Mouse (Mus musculus) erythroid progenitor cell, adult 5-6 weeks (primary cell): ENCODE data around the gene Arhgap31. TPM values are rescaled to one million over a fixed set of nuclear protein-coding genes. Genes with fewer than 3 reads are reported as not detected.
A peak's percentile ranks its signal among the peaks of the same experiment; 100 is the strongest.

Source experiments
- ATAC-seq: replicated peaks from 2 replicates; pipeline ENCODE4 v1.8.0; 2016; ENCODE audit warnings: moderate number of reproducible peaks, mild to moderate bottlenecking, moderate TSS enrichment, inconsistent platforms; ENCODE audit not compliant: poor library complexity, low FRiP score, severe bottlenecking
- total RNA-seq, 2 experiments: library from RNA; stranded (forward) in 1 of 2; stranded (reverse) in 1 of 2; fragments of 150-400 nt in 1 of 2; fragments of 186-747, 209-891 nt in 1 of 2; gene quantifications; 2 replicates each; pipeline versions ENCODE4 v1.2.3 to v1.2.4; 2015 to 2017; ENCODE audit warnings: low replicate concordance in 2 of 2

Arhgap31 gene
- total RNA-seq, 2 experiments from 2014 or later, result 0.83 to 5.0 TPM

DNA sequence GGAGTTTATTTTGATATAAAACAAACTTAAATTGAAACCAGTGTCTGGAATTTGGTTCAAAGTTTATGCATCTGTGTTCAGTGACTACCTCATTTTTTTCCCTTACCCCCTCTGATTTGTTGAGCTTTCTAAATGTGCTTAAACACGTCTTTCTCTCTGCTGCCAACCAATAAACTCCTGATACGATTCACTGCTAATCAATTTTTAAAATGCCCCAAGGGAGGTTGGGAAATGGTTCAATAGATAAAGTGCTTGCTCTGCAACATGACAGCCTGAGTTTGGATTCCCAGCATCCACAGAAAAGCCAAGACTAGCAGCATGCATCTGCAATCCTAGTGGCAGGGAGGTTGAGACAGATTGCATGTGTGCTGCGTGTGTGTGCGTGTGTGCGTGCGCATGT, 99.4 kb downstream of the Arhgap31 start:
- no peak for ATAC-seq

DNA sequence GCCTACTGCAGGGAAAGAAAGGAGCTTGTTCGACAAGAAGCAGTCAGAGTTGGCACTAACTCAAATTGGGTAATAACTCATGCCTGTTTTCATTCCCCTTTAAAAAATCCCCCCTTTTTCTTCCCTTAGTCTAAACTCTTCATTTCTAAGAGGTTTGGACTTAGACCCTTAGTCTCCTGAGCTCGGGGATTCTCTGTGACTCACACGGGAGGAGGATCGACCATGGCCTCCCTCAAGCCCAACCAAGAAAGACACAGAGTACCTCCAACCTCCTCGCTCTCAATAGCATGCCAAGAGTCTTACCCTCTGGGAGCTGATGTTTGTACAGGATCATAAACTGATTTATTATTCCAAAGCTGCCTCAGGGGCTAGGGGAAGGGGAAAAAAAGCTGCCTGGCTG, 100.4 kb downstream of the Arhgap31 start:
- no peak for ATAC-seq

DNA sequence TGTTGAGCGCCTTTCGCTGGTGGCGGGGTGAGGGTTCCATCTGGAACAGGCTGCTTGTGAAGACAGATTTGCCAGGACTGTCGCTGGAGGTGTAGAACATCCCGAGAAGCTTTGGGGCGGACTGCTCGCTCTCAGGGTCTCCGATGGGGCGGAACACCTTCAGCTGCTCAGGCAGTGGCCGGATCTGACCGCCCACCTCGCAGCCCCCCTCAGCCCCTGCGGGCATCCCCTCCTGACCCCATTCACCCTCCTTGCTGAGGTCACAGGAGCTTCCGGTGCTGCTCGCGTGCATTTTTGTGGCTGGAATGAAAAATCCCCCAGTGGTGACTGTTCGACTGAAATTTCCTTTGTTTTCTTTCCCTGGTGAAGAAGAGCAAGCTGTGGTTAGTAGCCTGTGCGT, 104.0 kb downstream of the Arhgap31 start:
- ATAC-seq, result 0 out of 2 replicates have a peak, but pooled peaks have one; percentile 30

DNA sequence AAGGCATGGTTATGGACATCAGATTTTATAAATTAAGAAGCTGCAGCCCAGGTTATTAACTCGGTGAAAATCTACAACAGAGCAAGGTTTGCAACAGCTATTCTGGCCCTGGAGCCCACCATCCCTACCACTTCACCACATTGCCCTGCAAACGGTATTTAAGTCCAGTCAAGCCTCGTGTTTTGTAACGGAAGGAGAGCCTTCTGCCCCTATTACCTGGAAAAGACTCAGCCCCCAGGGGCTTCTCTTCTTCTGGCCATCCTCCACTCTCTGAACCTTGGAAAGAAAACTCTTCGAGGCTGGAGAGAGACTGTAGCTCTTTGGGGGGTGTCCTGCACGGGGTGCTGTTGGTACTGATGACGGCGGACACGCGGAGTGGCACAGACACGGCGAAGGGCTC, 104.4 kb downstream of the Arhgap31 start:
- ATAC-seq, result no peak

DNA sequence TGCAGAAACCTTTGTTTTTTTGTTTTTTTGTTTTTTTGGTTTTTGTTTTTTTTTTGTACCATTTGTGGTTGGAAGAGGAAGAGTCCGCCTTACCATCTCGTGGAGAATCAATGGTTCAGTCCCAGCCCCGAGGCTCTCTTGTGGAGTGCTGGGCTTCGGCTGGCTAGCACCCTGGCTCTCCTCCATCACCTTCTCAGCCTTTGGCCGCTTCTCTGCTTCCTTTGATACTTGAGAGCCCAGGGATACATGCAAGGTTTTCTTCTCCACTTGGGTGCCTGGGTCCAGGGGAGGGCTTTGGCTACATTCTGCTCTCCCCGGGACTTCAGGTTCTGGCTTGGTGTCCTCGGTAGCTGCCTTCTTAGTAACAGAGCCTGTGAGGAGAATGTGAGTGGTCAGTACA, 106.6 kb downstream of the Arhgap31 start:
- no peak for ATAC-seq

DNA sequence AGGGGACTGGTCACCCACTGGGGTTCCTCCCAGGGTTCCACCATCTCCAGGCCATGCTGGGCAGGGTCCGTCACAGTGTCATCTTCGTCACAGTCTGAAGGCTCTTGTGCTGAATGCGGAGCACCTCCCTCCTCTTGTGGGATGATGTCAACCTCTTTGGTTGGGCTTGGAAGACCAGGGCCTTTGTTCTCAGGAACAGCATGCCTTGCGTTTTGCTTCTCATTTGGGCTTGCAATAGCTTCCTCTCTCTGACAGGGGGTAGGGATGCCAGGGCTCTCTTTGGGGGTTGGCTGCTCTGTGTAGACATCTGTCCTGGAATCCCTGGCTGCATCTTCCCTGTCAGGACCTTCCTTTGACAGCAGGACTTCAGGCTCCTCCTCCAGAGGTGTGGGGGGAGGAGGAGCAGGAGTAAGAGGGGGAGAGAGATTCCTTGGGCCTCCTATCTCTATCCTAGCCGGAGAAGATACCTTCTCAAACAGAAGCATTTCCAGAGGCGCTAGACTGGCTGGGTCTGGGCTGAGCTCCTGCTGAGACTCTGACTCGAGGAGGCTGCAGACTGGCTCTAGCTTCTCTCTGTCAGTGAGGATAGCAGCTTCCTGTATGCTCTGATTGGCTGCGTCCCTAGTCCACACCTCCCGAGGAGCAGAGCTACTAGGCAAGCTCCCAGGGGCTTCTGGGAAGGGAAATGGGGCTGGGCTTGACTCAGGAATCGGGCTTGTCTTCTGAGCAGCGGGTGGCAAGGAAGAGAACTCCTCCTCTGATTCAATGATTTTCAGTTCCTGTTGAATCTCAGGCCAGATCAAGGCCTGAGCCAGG, 109.9 kb downstream of the Arhgap31 start:
- ATAC-seq, result no peak

DNA sequence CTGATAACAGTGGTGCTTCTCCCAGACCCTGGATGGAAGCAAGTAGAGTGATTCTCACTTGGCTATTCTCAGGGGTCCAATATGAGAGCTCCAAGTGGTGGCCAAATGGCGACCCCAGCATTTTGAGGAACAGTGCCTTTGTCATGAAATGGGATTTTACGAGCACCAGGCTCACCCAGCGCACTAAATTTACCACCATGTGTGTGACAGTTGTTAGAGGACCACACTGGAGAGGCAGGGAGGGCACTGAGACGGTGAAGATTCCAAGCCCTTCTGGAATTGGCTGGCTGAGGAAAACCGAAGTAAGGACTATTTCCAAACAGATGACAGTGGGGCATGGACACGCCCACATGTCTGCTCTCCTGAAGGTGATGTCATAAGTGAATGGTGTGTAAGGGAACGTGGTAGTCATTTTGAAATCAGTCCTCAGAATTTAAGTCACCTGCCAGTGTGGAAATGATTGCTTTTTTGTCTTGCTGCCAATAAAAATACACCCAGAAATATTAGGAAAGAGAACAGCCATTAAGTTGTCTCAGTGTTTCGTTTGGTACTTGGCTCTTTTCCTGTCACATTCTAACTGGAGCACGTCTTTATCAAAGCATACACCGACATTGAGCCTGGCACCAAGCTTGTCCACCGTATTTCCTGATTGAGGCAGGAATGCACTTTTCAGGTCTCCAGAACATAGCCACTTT, 113.9 kb downstream of the Arhgap31 start:
- ATAC-seq, result no peak

DNA sequence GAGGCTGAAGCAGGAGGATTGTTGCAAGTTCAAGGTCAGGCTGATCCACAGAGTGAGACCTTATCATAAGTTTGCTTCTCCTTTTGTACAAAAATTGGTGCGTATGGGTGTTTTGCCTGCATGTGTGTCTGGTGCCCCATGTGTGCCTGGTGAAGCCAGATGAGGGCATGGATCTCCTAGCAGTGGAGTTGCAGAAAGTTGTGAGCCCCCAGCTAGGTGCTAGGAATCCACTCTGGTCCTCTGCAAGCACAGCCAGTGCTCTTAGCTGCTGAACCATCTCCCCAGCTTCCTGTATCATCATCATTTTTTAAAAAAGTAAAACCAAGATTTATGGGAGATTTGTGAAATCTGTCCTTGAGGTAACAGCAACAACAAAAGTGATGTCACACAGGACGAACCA, 116.4 kb downstream of the Arhgap31 start:
- no peak for ATAC-seq

DNA sequence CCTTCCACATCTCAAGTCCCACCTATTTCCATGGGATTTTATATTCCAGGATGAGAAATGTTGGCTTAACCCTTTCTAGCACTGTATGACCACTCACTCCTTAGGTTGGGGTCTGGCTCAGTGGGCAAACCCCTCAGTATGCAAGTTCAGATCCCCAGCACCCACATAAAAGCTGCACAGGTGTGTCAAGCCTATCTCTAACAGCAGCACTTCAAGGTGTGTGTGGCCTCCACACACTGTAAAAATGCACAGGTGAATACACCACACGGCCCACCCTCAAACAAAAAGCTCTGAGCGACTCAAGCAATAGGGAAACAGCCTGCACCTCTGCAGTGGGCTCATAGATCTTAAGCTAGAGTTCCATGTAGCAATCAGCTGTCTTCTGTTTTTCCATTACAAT, 117.0 kb downstream of the Arhgap31 start:
- ATAC-seq, result no peak

DNA sequence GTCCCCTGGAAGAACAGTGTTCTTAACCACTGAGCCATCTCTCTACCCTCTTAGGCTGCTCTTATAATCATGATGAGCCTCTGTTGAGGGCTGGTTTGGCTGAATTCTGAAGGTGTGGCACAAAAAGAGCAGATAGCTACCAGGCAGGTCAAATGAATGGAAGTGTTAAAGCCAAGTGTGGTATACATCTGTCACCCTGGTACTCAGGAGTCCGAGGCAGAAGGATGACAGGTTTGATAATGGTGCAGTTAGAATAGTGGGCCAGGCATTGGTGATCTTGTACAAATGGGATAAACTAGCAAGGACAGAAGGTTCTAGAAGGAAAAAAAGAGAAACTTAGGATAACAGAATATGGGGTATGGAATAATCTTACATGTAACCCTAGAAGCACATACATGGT, 118.6 kb downstream of the Arhgap31 start:
- ATAC-seq, result no peak

DNA sequence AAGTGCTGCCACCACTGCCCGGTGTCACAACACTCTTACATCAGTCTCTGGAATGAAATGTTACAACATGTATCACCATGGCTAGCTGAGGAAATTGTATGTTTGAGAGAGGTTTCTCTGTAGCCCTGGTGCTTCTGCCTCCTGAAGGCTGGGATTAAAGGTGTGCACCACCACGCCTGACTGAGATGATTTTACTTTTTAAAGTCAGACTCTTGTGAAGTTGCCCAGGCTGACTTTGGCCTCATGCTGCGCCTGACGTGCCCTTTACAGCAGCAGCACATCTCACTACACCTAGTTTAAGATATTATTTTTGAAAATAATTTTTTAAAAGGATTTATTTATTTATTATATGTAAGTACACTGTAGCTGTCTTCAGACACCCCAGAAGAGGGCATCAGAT, 120.1 kb downstream of the Arhgap31 start:
- no peak for ATAC-seq

DNA sequence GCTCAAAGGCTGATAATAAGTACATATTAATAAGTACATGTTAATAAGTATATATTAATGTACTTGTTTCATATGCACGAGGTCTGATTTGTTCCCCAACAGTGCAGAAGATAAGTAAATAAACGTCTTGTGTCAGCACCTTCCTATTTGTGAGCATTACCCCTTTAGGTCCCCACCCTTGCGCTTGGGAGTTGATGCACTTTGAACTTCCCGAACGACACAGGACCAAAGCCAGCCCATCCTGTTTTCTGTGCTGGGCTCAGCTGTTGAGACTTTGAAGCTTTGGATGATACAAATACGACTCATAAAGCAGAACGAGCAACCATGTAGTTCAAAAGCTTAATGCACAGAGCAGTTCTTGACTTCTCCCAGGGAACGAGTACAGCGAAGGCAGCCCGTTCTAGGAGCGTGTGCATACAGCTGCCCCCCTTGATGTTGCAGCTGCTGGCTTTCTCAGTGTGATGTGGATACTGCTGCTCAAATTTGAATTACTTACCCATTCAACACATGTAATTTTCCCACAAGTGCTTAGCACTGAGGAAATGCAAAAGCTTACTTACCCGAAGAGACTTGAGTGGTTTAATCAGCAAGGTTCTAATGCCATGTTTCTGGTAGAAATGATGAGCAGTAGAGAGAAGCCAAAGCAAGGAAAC, 120.9 kb downstream of the Arhgap31 start:
- no peak for ATAC-seq

DNA sequence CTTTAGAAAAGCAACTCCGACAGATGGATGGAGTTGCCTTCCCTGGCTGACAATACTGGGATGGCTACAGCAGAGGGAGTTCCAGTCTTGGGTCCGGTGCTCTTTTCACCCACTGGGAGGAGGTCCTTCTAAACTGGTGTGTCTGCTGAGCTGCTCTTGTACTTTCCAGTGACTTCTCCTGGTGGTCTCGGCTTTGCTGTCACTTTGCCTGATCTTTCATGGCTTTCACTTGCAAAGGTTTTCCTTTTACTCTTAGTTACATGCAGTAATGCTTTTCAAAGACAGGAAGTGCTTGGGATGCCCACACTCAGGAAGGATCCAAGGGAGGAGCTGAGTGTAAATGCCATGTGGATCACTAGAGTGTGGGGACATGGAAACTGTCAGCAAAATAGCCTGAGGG, 121.6 kb downstream of the Arhgap31 start:
- ATAC-seq, result no peak

DNA sequence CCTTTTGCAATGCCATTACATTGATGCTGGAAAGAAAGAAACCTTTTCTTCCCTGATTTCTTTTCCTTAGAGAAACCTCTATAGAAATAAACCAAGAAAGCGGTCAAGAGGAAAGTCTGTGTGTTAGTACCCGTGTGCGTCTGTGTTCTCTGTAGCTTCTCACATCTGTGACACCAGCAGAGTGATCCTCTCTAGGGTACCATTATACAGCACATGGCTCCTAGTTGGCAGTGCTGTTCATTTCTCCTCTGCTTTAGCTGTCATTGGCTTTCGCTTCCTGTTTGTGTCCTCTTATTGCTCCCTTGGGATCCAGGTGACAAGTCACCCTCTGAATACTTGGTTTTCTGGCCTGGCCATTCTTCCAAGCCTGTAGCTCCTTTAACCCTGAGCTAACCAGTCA, 125.5 kb downstream of the Arhgap31 start:
- ATAC-seq, result no peak

DNA sequence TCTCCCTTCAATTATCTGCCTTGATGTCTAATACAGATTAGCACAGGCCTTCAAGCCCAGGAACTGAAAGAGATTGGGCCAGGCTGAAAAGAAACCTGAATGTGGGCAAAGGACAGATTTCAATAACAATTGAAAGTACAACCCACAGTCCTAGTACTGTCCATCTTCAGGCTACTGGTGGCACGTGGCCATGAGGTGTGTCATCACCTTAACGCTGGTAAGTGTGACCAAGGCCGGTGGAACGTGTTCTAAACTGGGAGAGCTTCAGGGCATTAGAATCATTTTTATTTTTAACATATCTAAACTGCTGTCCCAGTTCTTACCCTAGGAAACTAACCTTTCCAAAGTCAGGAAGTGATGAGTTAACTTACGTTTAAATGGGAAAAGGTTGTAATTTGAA, 125.9 kb downstream of the Arhgap31 start:
- ATAC-seq, result no peak

DNA sequence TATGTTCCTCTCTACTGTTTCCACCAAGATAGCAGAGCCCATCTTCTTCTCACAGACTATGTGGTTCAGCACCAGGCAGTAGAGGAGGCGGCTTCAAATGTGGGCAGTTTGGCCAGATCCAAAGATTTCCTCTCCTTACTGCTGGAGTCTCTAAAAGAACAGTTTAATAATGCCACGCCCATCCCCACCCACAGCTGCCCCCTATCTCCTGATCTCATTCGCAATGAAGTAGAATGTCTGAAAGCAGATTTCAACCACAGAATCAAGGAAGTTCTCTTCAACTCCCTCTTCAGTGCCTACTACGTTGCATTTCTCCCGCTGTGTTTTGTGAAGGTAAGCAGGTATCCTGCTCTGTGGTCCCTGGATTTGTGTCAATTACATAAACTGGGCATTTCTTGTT, 127.9 kb downstream of the Arhgap31 start:
- no peak for ATAC-seq

DNA sequence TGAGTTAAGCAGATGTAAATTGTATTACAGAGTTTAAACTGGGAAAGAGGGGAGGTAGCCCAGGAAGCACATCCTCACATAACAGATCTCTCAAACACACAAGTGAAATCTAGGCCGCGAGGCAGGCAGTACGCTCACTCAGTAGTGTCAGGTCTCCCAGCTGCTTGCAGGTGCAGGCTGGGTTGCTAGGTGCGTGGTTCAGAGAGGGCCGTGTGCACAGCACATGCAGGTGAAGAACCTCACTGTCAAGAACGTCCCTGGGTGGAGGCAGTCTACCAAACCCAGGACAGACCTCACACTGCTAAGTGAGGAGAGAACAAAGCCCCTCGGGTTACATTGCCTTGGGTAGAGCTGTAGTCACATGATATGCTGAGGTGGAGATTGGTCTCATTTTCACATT, 128.3 kb downstream of the Arhgap31 start:
- ATAC-seq, result no peak

DNA sequence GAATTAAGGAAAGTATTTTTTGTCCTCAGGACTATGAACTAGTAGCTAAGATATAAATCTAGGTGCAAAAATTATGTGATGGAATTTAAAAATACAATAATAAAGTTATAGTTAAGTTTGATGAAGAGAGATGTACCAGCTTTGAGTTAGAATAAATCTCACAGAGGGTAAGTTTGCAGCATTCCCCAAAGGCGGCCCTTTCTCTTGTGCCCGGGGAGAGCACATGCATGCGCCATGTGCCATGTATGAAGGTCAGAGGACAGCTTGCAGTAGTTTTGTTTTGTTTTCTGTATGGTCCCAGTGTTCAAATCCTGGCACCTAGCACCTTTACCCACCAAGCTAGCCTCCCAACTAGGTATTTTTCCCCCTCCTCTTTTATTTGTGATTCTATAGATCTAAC, 141.6 kb downstream of the Arhgap31 start:
- ATAC-seq, result no peak

DNA sequence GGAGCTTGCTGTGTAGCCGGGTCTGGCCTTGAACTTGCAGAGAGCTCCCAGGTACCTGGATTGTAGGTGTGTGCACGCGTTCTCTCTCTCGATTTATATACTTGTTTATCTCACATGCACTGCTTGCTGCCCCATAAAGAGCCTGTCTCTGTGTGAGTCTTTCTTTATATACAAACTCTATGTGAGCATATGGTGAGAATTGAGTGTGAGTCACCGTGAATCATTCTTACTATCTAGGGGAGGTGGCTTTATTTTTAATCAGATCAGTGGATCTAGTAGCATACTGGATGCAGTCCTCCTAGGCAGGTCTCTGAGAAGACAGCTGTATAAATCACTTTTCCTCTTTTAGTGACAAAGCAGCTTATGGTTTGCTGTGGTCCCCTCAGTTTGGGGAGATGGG, 144.9 kb downstream of the Arhgap31 start:
- ATAC-seq, result no peak

DNA sequence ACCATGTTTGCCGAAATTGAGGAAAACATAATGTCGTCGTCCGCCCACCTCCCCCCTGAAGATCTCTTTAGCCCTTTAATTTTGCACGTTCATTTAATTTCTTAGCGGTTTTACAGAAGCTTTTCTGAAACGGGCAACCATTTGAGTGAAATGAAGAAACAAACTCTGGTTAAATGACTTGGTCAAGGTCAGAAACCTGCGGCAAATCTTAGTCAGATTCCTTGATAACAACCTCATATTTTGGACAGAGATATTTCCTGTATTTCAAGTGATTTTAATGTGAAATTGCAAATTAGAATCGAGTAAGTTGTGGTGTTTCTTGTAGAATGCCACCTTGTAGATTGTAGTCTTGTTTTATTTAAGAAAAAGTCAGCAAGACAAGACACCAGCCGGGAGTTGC, 149.6 kb downstream of the Arhgap31 start:
- no peak for ATAC-seq

DNA sequence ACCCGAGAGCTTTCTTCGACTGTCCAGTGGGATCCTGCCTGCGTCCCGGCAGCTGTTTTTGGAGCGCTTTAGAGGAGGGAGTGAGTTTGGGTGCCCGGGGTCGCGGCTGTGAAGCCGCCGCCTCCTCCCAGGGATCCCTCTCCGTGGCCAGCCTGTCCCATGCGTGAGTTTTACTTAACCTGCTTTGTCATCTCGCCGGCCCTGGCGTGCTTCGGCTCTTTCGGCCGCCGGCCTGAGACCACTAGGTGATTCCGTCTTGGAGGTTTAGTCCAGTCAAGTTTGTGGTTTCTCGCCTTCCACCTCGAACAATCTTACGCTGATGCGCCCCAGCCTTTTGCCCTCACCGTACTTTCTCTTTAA, 150.1 kb downstream of the Arhgap31 start:
- ATAC-seq, result peak; percentile 71
